Comparison of ENCODE assay signal across 10 mouse cellular contexts in the genomic region with DNA sequence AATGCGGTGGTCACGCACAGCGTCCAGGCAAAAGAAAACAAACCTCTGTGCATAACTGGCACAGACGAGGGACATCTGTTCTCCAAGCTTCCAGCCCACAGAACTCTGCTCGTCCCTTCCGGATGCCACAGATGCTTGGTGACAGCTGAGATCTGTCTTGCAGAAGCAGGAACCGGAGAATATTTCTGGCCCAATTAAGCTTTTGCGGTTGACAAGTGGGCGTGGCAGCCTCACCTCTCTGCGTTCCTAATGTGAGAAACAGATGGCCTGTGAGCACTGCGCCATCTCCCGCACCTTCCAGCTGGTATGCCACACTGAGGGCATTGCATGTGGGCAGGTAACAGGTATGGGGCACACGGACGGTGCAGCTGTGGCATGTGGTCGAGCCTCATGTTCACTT. TPM values are rescaled to one million over a fixed set of nuclear protein-coding genes. Genes with fewer than 3 reads are reported as not detected.
DNase-seq lines count a peak whose midpoint lies in the region; ATAC-seq lines count a peak whose summit lies in the region.
"Had no signal": no experiment of that assay in that cellular context is flagged by ENCODE, and none has a peak within 500 bp of the region (broad histone marks: within the 10 kb centered on the region; RNA-seq: fewer than 3 reads in every experiment).

No protein-coding gene starts in this region.

- ATAC-seq in forebrain, embryonic 13.5 days, result 0 out of 2 replicates have a peak, but pooled peaks have one; percentile 33
- ATAC-seq in forebrain, embryonic 16.5 days, result no peak
- no peak for ATAC-seq in erythroblast, adult 5-6 weeks (replicated peaks; ENCODE audit: low FRiP score, poor library complexity, severe bottlenecking)
- ATAC-seq in midbrain, embryonic 15.5 days (replicated peaks), result no peak

- H3K27me3 ChIP-seq in forebrain, embryonic 13.5 days, result no peaks in the 10 kb centered on the region
- H3K27me3 ChIP-seq in forebrain, embryonic 16.5 days (replicated peaks; ENCODE audit: control insufficient read depth, insufficient read depth, low read length), result no peaks in the 10 kb centered on the region
- H3K27me3 ChIP-seq in midbrain, embryonic 15.5 days (replicated peaks), result no peaks in the 10 kb centered on the region
- no peaks in the 10 kb centered on the region for H3K27me3 ChIP-seq in forebrain, embryonic 10.5 days (ENCODE audit: poor library complexity, severe bottlenecking)
- H3K27me3 ChIP-seq: neural tube, embryonic 12.5 days had no signal

- peak; percentile 25 for DNase-seq in embryo, embryonic 11 days
- DNase-seq in kidney, postnatal 4 days, result peak; percentile 74 to 82
- peak; percentile 57 for DNase-seq in lung, postnatal 36 days
- DNase-seq in forebrain, embryonic 10.5 days (ENCODE audit: extremely low spot score, low spot score), result no peak

- WGBS in forebrain, embryonic 13.5 days, result 70% methylated on average over 15 of the region's 15 CpGs
- 53% methylated on average over 15 of the region's 15 CpGs for WGBS in forebrain, embryonic 16.5 days
- 75% methylated on average over 15 of the region's 15 CpGs for WGBS in midbrain, embryonic 15.5 days
- WGBS in forebrain, embryonic 10.5 days, result 74% methylated on average over 15 of the region's 15 CpGs

- H3K27ac ChIP-seq in forebrain, embryonic 13.5 days, result no peak overlapping the region
- H3K27ac ChIP-seq in forebrain, embryonic 16.5 days (ENCODE audit: low read length), result no peak overlapping the region
- no peak overlapping the region for H3K27ac ChIP-seq in midbrain, embryonic 15.5 days
- no peak overlapping the region for H3K27ac ChIP-seq in forebrain, embryonic 10.5 days
- H3K27ac ChIP-seq: neural tube, embryonic 12.5 days had no signal

- H3K9me3 ChIP-seq in forebrain, embryonic 13.5 days (replicated peaks), result no peaks in the 10 kb centered on the region
- H3K9me3 ChIP-seq in forebrain, embryonic 16.5 days (ENCODE audit: control insufficient read depth, low read length), result no peaks in the 10 kb centered on the region
- H3K9me3 ChIP-seq in midbrain, embryonic 15.5 days, result no peaks in the 10 kb centered on the region
- H3K9me3 ChIP-seq in forebrain, embryonic 10.5 days, result no peaks in the 10 kb centered on the region
- H3K9me3 ChIP-seq: G1E; neural tube, embryonic 12.5 days had no signal

- no peak overlapping the region for H3K9ac ChIP-seq in forebrain, embryonic 13.5 days
- H3K9ac ChIP-seq in forebrain, embryonic 16.5 days (replicated peaks; ENCODE audit: low read depth, low read length), result no peak overlapping the region
- no peak overlapping the region for H3K9ac ChIP-seq in midbrain, embryonic 15.5 days
- H3K9ac ChIP-seq: neural tube, embryonic 12.5 days had no signal

- H3K36me3 ChIP-seq in forebrain, embryonic 13.5 days (ENCODE audit: poor library complexity, severe bottlenecking), result no peaks in the 10 kb centered on the region
- no peaks in the 10 kb centered on the region for H3K36me3 ChIP-seq in forebrain, embryonic 16.5 days (ENCODE audit: control insufficient read depth, insufficient read depth)
- no peaks in the 10 kb centered on the region for H3K36me3 ChIP-seq in midbrain, embryonic 15.5 days (replicated peaks)
- no peaks in the 10 kb centered on the region for H3K36me3 ChIP-seq in forebrain, embryonic 10.5 days (replicated peaks)
- H3K36me3 ChIP-seq: G1E; neural tube, embryonic 12.5 days had no signal

- no peak overlapping the region for H3K4me3 ChIP-seq in forebrain, embryonic 13.5 days
- H3K4me3 ChIP-seq in forebrain, embryonic 16.5 days (replicated peaks; ENCODE audit: low read length), result no peak overlapping the region
- no peak overlapping the region for H3K4me3 ChIP-seq in midbrain, embryonic 15.5 days
- no peak overlapping the region for H3K4me3 ChIP-seq in forebrain, embryonic 10.5 days
- H3K4me3 ChIP-seq: neural tube, embryonic 12.5 days had no signal

- no peak overlapping the region for H3K4me2 ChIP-seq in forebrain, embryonic 13.5 days
- no peak overlapping the region for H3K4me2 ChIP-seq in forebrain, embryonic 16.5 days (ENCODE audit: low read length)
- H3K4me2 ChIP-seq in midbrain, embryonic 15.5 days, result no peak overlapping the region
- H3K4me2 ChIP-seq: neural tube, embryonic 12.5 days had no signal

- H3K4me1 ChIP-seq in forebrain, embryonic 13.5 days, result 0 out of 2 replicates have a peak, but pooled peaks cover 6% of the 10 kb centered on the region
- H3K4me1 ChIP-seq in forebrain, embryonic 16.5 days (replicated peaks; ENCODE audit: control insufficient read depth, insufficient read depth, low read length), result peaks cover 10% of the 10 kb centered on the region; the same call in 1 of the 2 replicates
- no peaks in the 10 kb centered on the region for H3K4me1 ChIP-seq in midbrain, embryonic 15.5 days
- peaks cover 10% of the 10 kb centered on the region for H3K4me1 ChIP-seq in forebrain, embryonic 10.5 days
- H3K4me1 ChIP-seq: neural tube, embryonic 12.5 days had no signal

RNA-seq across cellular contexts. Expression of gene Stum, which starts 27.1 kb away (rescaled TPM):
- 0.67 and 1.4 TPM in 2 replicates for polyA plus RNA-seq in forebrain, embryonic 13.5 days (2015; fragmentation: Nextera tagmentation; extraction: Ambion mirVana)
- 3.9 and 4.3 TPM in 2 replicates for polyA plus RNA-seq in forebrain, embryonic 16.5 days (2015; fragmentation: Nextera tagmentation; extraction: Ambion mirVana)
- total RNA-seq in erythroblast, adult 5-6 weeks (2015; ENCODE audit: low replicate concordance), result not detected in 2 replicates
- total RNA-seq in erythroblast, adult 5-6 weeks (2017; ENCODE audit: low replicate concordance), result not detected in 2 replicates
- polyA plus RNA-seq in midbrain, embryonic 15.5 days (2015; fragmentation: Nextera tagmentation; extraction: Ambion mirVana), result 7.2 and 9.3 TPM in 2 replicates
- polyA plus RNA-seq in forebrain, embryonic 10.5 days (2016; fragmentation: Nextera tagmentation; extraction: Ambion mirVana), result 3.8 and 4.0 TPM in 2 replicates
- polyA plus RNA-seq: G1E had no signal

RNA-seq across cellular contexts. Expression of gene Parp1, which starts 58.3 kb away (rescaled TPM):
- polyA plus RNA-seq in forebrain, embryonic 13.5 days (2015; fragmentation: Nextera tagmentation; extraction: Ambion mirVana), result 180 and 199 TPM in 2 replicates
- polyA plus RNA-seq in forebrain, embryonic 16.5 days (2015; fragmentation: Nextera tagmentation; extraction: Ambion mirVana), result 138 and 156 TPM in 2 replicates
- total RNA-seq in erythroblast, adult 5-6 weeks (2015; ENCODE audit: low replicate concordance), result 13.4 and 20.6 TPM in 2 replicates
- total RNA-seq in erythroblast, adult 5-6 weeks (2017; ENCODE audit: low replicate concordance), result 23.5 and 26.2 TPM in 2 replicates
- 95.9 and 96.2 TPM in 2 replicates for polyA plus RNA-seq in midbrain, embryonic 15.5 days (2015; fragmentation: Nextera tagmentation; extraction: Ambion mirVana)
- polyA plus RNA-seq in forebrain, embryonic 10.5 days (2016; fragmentation: Nextera tagmentation; extraction: Ambion mirVana), result 328 and 332 TPM in 2 replicates
